Mouse (Mus musculus) left cerebral cortex, adult 18-20 months (tissue): ENCODE measurements at regions not wholly inside any gene's neighbourhood (a gene's known extent, or its start where the extent isn't known, plus 50 kb on each side); places are given as distances from the start of the nearest gene placed in this dataset.

Experiments used
- DNase-seq, 2 experiments: peaks; one replicate each; pipeline ENCODE4 v3.0.0; 2021 to 2022; ENCODE audit warnings: low spot score in 2 of 2, mixed read lengths in 1 of 2

- no peak for DNase-seq
Measured at GRCm38 (mm10) chr5:75770592-75770991, 195.9 kb downstream of the Kit start.

- DNase-seq = no peak
Measured at GRCm38 (mm10) chr5:75767213-75767612, 192.5 kb downstream of the Kit start.

- no peak for DNase-seq
Measured at GRCm38 (mm10) chr5:75762374-75762773, 187.7 kb downstream of the Kit start.

DNA sequence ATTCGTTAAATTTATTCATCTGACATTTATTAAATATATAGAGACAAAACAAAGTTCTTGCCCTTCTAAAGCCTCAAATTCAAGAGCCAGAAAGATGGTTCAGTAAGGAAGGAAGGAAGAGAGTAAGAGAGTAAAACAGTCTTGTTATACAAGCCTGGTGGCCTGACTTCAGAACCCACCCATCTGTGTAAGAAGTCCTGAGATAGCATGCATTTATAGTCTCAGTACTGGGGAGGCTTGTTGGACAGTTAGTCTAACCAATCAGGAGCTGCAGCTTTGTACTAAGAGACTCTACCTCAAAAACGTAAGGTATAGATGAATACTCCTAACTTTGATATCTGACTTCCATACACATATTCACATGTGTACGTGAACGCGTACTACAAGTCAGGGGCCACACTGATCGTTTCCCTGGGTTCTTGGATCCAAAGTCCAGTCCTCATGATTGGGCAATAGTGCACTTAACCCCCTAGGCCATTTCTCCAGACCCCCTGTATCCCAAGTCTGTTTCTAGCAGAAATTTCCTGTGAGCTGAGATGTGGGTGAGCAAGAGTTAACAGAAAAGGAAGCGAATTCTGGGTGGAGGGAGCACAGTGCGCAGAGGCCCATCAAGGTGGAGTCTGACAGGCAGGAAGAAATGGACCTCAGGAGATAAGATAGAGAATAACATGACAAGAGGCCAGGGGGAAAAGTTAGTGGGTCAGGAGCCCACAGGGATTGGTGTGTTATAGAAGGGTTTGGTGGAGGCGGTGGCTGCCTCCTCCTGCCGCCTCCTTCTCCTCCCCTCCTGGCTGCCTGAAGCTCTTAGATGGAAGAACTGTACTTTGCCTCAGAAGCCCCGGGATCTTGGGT is 187.0 kb downstream of the Kit start:
- no peak for DNase-seq

GRCm38 (mm10) chr5:75756168-75756567 is 181.5 kb downstream of the Kit start:
- no peak for DNase-seq

DNA sequence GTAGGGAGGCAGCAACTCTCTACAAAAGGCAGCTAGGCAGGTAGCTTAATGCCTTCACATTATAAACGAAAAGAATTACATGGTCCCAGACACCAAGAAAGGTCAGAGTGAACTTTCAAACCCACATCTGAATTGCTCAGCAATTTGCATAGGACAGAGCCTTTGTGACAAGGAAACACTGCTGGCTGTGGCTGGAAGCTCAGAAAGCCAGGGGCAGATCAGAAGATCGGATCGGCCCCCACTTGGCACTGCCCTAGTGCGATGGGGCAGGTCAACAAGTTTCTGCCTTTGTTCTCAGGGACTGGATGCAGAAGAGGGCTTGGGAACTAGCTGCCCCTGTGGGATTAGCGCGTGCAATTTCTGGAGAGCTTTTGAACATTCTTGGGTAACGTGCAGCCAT is 179.6 kb downstream of the Kit start:
- DNase-seq = no peak

- DNase-seq = no peak
Measured at GRCm38 (mm10) chr5:75745311-75745710, 170.6 kb downstream of the Kit start.

DNA sequence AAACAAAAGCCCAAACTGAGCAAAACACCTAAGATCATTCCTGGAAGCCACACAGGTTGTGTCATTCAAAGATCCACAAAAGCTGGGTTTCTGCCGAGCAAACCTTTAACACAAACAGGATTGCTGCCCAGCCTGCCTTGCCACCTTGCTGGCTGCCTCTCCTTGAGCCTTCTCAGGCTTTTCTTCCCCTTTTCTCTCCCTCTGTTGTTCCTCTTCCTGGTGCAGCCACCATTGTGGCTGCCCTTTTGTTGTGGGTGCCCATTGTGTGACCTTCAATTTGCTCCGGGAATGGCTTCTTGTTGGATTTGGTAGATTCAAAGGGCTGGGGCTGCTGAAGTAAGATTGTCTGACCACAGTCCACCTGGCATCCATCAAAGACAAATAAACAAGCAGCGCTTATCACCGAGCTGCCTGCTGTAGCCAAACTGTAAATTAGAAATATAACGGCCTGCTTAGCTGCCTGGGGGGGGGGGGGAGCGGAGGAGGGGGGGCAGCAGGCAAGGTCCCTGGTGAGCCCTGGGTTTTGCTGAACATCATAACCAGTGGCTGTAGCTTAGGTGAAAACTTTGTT is 169.8 kb downstream of the Kit start:
- DNase-seq = no peak

DNA sequence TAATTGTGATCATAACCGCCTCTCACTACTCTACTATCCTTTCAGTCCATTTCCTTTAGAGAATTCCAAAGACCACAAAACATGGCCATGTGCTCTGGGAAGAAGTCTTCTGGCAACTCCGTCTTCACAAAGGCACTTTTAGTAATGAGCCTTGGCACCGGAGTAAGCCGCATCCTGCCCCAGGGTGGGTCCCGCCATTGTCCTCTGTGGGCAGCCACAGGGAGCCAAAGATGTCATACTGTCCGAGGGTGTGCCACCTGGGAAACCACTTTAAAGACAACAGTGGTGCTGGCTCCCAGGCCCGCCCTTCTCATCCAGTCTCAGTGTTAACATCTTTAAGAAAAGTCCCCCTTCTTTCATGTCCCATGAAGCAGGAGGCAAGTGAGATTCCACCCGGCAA is 164.6 kb downstream of the Kit start:
- DNase-seq = no peak

DNA sequence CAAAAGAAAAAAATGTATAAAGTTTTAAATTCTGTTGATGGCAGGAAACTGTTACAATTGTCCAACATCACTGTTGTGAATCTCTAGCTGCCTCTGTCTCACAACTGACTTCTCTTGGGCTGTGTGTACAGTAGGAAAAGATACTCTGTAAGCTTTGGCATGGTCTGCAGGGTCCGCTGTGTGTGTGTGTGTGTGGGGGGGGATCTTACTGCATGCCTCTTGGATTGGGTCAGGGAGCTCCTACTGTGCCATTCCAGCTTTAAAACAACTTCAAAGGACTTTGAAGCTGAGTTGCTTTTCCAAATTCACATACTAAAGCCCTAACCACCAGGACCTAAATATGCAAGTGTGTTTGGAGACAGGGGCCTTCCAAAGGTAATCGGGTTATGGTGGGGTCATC is 163.7 kb downstream of the Kit start:
- DNase-seq = no peak

GRCm38 (mm10) chr5:75737752-75738151 is 163.0 kb downstream of the Kit start:
- DNase-seq = no peak

GRCm38 (mm10) chr5:75736318-75736717 is 161.6 kb downstream of the Kit start:
- no peak for DNase-seq

GRCm38 (mm10) chr5:75734508-75734907 is 159.8 kb downstream of the Kit start:
- no peak for DNase-seq

- no peak for DNase-seq
Measured at GRCm38 (mm10) chr5:75734043-75734442, 159.3 kb downstream of the Kit start.

DNA sequence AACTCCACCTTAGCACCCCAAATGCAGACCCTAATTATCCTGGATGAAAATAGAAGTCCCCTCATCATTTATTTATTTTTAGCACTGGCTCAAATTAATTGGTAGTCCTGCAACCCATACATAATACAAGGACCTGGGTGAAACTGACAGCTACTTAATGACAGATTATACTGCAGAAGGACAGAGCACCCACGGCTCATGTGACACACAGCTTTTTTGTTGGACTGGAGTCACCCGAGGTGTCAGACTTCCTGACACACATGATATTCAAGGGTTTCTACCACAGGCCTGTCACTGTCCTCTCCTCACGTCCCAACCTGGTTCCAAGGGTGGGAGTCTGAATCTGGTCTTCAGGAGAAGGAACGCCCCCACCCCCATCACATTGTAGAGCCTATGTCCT is 156.5 kb downstream of the Kit start:
- DNase-seq = no peak

- no peak for DNase-seq
Measured at GRCm38 (mm10) chr5:75730698-75731097, 156.0 kb downstream of the Kit start.

DNA sequence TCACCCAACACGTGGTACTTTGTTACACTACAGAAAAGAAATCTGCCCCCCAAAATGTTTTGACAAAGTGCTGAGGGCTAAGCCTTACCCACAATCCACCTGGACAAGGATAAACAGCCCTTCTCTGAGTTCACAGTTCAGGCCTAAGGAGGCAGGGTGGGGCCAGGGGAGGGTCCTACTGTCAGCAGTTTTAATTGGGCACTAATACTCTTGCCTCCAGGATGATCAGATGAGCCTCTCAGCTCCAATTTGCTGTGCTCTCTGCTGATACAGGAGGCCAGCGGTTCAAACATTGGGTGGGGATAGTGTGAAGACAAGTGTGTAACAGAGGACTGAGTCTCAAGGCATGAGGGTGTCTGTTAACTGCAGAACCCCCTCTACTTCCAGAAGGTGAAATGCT is 146.6 kb downstream of the Kit start:
- no peak for DNase-seq

DNA sequence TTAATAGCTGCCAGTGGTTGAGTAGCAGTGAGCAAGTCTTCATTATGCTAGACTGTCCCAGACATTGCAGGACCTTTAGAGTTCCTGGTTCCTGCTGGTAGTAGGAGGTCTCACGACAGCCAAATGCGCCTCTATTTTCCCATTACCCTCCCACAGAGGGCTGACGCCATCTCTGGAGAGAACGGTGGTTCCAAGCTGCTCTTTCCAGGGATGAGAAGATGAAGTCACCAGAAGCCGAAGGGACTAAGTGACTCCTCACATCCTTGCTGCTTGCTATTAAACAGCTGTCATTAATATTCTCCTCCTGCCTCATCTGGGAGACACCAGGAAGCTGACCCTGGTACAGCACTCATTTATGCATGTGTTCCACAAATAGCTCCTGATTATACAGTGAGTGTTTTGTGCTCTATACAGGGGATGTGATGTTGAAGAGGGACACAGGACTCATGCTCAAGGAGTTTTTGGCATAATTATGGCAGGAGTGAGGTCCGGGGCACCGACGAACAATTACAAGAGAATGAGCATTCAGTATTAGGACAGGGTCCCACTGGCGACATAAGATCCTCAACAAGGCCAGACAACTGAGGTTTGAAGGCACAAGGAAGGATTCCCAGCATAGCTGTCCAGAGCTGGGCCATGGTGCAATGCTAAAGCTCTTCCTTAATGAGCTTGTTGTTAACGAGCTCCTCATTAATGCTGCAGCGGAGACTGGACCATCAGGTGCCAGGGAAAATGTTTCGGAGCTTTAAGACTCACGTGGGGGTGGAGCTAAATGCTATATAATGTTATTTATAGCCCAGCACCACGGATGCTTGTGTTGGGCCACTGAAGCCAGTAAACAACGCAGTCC is 145.6 kb downstream of the Kit start:
- DNase-seq = no peak

DNA sequence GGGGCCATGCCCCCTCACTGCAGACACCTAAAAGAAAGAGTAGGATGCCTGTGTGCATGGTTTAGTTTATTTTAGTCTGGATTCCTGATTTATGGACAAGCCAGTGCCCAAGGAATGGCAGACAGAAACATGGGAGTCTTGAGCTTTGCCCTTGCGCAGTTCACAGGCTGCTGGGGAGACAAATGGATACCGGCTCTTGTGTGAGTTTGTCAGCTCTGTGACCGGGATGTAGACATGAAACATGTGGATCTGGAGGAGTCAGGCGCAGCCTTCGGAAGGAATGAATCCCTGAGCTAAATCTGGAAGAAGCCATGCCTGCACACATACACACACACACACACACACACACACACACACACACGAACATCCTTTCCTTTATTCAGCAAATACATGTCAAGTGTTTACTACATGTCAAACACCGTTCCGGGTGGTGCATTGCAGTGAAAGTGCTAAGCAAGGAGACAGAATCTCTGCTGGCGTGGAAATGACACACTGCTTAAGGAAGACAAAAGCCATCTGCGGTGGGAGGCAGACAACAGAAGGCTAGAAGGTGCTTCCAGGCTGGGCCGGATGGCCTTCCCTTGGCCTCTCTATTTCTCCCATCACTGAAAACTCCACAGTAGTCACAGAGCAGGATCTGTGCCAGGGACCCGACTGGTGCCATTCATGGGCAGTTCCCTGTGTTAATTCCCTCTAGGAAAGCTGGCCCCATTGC is 144.0 kb downstream of the Kit start:
- DNase-seq = no peak
